Mouse (Mus musculus) embryonic fibroblast, embryonic 13.5 days (primary cell): Measurements from ENCODE around the gene Unc79. TPM values are rescaled to one million over a fixed set of nuclear protein-coding genes. Genes with fewer than 3 reads are reported as not detected.

Experiments
- H3K27ac ChIP-seq: 2 replicates; pipeline ENCODE4 v1.5.1; 2012; ENCODE audit warnings: low read length, control low read depth, inconsistent platforms; ENCODE audit not compliant: insufficient read depth
- H3K4me1 ChIP-seq: 2 replicates; pipeline ENCODE4 v1.6.1; 2011; ENCODE audit warnings: low read length; ENCODE audit not compliant: control insufficient read depth, insufficient read depth
- H3K4me3 ChIP-seq: 2 replicates; pipeline ENCODE4 v1.5.1; 2011; ENCODE audit warnings: mild to moderate bottlenecking, control low read depth, low read length; ENCODE audit not compliant: insufficient read depth
- CTCF ChIP-seq: IDR thresholded peaks from 2 replicates; pipeline ENCODE4 v1.5.1; 2011; ENCODE audit warnings: mild to moderate bottlenecking, control low read depth, low read length, moderate library complexity, borderline replicate concordance; ENCODE audit not compliant: insufficient read depth
- POLR2A ChIP-seq: IDR thresholded peaks from 2 replicates; pipeline ENCODE4 v1.6.1; 2011; ENCODE audit warnings: low read depth, mild to moderate bottlenecking, control low read depth, low read length, moderate library complexity
- polyA plus RNA-seq: library from polyadenylated mRNA; stranded (reverse); fragments of >200 nt; gene quantifications from 2 replicates; pipeline ENCODE4 v1.2.4, GENCODE M21; 2011; ENCODE audit warnings: low read depth; ENCODE audit not compliant: missing spikeins, insufficient read length

The Unc79 gene
- polyA plus RNA-seq, 1 experiment: not detected

- Histone ChIP-seq H3K4me1 (no peaks in the 10 kb centered on the region), H3K27ac (no peak overlapping the region), H3K4me3 (no peak overlapping the region)
- no peak for TF ChIP-seq CTCF
- no peak for TF ChIP-seq POLR2A
These were observed 234.4 kb downstream of the Unc79 start for GRCm38 (mm10) chr12:103183057-103183456.

GRCm38 (mm10) chr12:103187020-103187419 is 238.4 kb downstream of the Unc79 start:
- no peaks in the 10 kb centered on the region for H3K4me1 ChIP-seq
- no peak overlapping the region for H3K4me3 ChIP-seq
- no peak overlapping the region for H3K27ac ChIP-seq
- TF ChIP-seq POLR2A (no peak), CTCF (no peak)

GRCm38 (mm10) chr12:103188223-103188622 is 239.6 kb downstream of the Unc79 start:
- no peak overlapping the region for H3K4me3 ChIP-seq
- no peaks in the 10 kb centered on the region for H3K4me1 ChIP-seq
- TF ChIP-seq CTCF (no peak), POLR2A (no peak)
- no peak overlapping the region for H3K27ac ChIP-seq

GRCm38 (mm10) chr12:103189771-103190170 is 241.1 kb downstream of the Unc79 start:
- Histone ChIP-seq H3K27ac (no peak overlapping the region), H3K4me3 (no peak overlapping the region), H3K4me1 (no peaks in the 10 kb centered on the region)
- no peak for TF ChIP-seq CTCF
- TF ChIP-seq POLR2A: no peak

- Histone ChIP-seq H3K27ac (no peak overlapping the region), H3K4me3 (no peak overlapping the region), H3K4me1 (no peaks in the 10 kb centered on the region)
- no peak for TF ChIP-seq CTCF
- TF ChIP-seq POLR2A: no peak
These were observed 244.3 kb downstream of the Unc79 start for GRCm38 (mm10) chr12:103192996-103193395.

- H3K4me3 ChIP-seq: no peak overlapping the region
- H3K4me1 ChIP-seq: no peaks in the 10 kb centered on the region
- H3K27ac ChIP-seq: no peak overlapping the region
- TF ChIP-seq POLR2A (no peak), CTCF (no peak)
These were observed 254.2 kb downstream of the Unc79 start for GRCm38 (mm10) chr12:103202592-103203544.

- Histone ChIP-seq H3K4me1 (no peaks in the 10 kb centered on the region), H3K27ac (no peak overlapping the region), H3K4me3 (no peak overlapping the region)
- TF ChIP-seq POLR2A: no peak
- TF ChIP-seq CTCF: no peak
These were observed 256.9 kb downstream of the Unc79 start for GRCm38 (mm10) chr12:103205561-103205960.

GRCm38 (mm10) chr12:103209581-103209980 is 260.9 kb downstream of the Unc79 start:
- Histone ChIP-seq H3K27ac (no peak overlapping the region), H3K4me1 (no peaks in the 10 kb centered on the region), H3K4me3 (no peak overlapping the region)
- no peak for TF ChIP-seq CTCF
- no peak for TF ChIP-seq POLR2A

GRCm38 (mm10) chr12:103211078-103211477 is 262.4 kb downstream of the Unc79 start:
- TF ChIP-seq CTCF (no peak), POLR2A (no peak)

GRCm38 (mm10) chr12:103213591-103213990 is 264.9 kb downstream of the Unc79 start:
- no peak overlapping the region for H3K27ac ChIP-seq
- no peak overlapping the region for H3K4me3 ChIP-seq
- no peaks in the 10 kb centered on the region for H3K4me1 ChIP-seq
- TF ChIP-seq POLR2A (no peak), CTCF (no peak)

More at GRCm38 (mm10) chr12:103211078-103211477, 262.4 kb downstream of the Unc79 start:
- Histone ChIP-seq H3K4me3 (no peak overlapping the region), H3K4me1 (no peaks in the 10 kb centered on the region), H3K27ac (no peak overlapping the region)
